Mouse (Mus musculus) testis, adult 2 months (tissue): ENCODE data around the gene Slc1a5.

Source experiments
- CTCF ChIP-seq: fragments of 200-500 bp; IDR thresholded peaks from 2 replicates; pipeline ENCODE4 v1.5.1; 2012; ENCODE audit warnings: low read depth, mild to moderate bottlenecking, inconsistent platforms, low read length, moderate library complexity; ENCODE audit not compliant: control insufficient read depth, insufficient read depth, insufficient replicate concordance
- POLR2A ChIP-seq: fragments of 200-500 bp; IDR thresholded peaks from 2 replicates; pipeline ENCODE4 v1.6.1; 2012; ENCODE audit warnings: low read depth, mild to moderate bottlenecking, inconsistent platforms, low read length, moderate library complexity; ENCODE audit not compliant: control insufficient read depth

- TF ChIP-seq POLR2A, result no peak
- TF ChIP-seq CTCF, result no peak
These were observed 12.0 kb downstream of the Slc1a5 start for GRCm38 (mm10) chr7:16793010-16793725.
